Mouse (Mus musculus): Measurements from ENCODE around the gene Arglu1. TPM values are rescaled to one million over a fixed set of nuclear protein-coding genes. Genes with fewer than 3 reads are reported as not detected.

Gene Arglu1
- polyA plus RNA-seq (2012; rRNA removed): 197 and 203 TPM in 2 replicates
- polyA plus RNA-seq (2014; fragmentation: Nextera tagmentation; extraction: Ambion mirVana): 146 and 166 TPM in 2 replicates

- Histone ChIP-seq H3K9me3 (ENCODE audit: control insufficient read depth, low read length) (no peaks in the 10 kb centered on the region), H3K4me2 (replicated peaks; ENCODE audit: low read depth, low read length, severe bottlenecking) (peak within 1 kb of the TSS; percentile 77), H3K4me3 (replicated peaks; ENCODE audit: low read length) (peak within 1 kb of the TSS; percentile 87), H3K27me3 (ENCODE audit: control insufficient read depth, insufficient read depth, low read length) (no peaks in the 10 kb centered on the region), H3K36me3 (ENCODE audit: control insufficient read depth, insufficient read depth, low read length) (no peaks in the 10 kb centered on the region), H3K4me1 (ENCODE audit: control insufficient read depth, insufficient read depth, low read length) (peaks cover 35% of the 10 kb centered on the region), H3K27ac (replicated peaks; ENCODE audit: low read depth, low read length) (peak within 1 kb of the TSS; percentile 98), H3K9ac (ENCODE audit: low read depth, low read length, severe bottlenecking) (peak within 1 kb of the TSS; percentile 100)
- TF ChIP-seq POLR2A (IDR thresholded peaks at IDR 0.05; ENCODE audit: borderline replicate concordance, extremely low read depth, insufficient read depth, insufficient read length): peak; percentile 72; the same call in 1 of the 2 replicates
- WGBS: under 1% methylated on average over 66 of the region's 81 CpGs
- DNase-seq (ENCODE audit: low spot score): peak; percentile 94
- peak; percentile 94 for ATAC-seq (ENCODE audit: low FRiP score, low read depth)
Observed at GRCm38 (mm10) chr8:8690146-8691092, at the start of gene Arglu1. Gene Arglu1 (minus strand): TSS chr8:8690521.

GRCm38 (mm10) chr8:8737271-8737670 lies 47.0 kb upstream of the Arglu1 start:
- no peak for TF ChIP-seq POLR2A (IDR thresholded peaks at IDR 0.05; ENCODE audit: borderline replicate concordance, extremely low read depth, insufficient read depth, insufficient read length)
- Histone ChIP-seq H3K9me3 (ENCODE audit: control insufficient read depth, low read length) (no peaks in the 10 kb centered on the region), H3K36me3 (ENCODE audit: control insufficient read depth, insufficient read depth, low read length) (no peaks in the 10 kb centered on the region), H3K4me3 (replicated peaks; ENCODE audit: low read length) (no peak overlapping the region), H3K4me1 (ENCODE audit: control insufficient read depth, insufficient read depth, low read length) (peaks cover 16% of the 10 kb centered on the region), H3K9ac (ENCODE audit: low read depth, low read length, severe bottlenecking) (no peak overlapping the region), H3K27ac (replicated peaks; ENCODE audit: low read depth, low read length) (no peak overlapping the region), H3K27me3 (ENCODE audit: control insufficient read depth, insufficient read depth, low read length) (no peaks in the 10 kb centered on the region), H3K4me2 (replicated peaks; ENCODE audit: low read depth, low read length, severe bottlenecking) (peak overlapping the region; percentile 5)
- DNase-seq (ENCODE audit: low spot score) (no peak), ATAC-seq (ENCODE audit: low FRiP score, low read depth) (peak; percentile 17; the same call in 1 of the 2 replicates)
- 78% methylated on average over 3 of the region's 3 CpGs for WGBS

GRCm38 (mm10) chr8:8736826-8737225 lies 46.5 kb upstream of the Arglu1 start:
- ATAC-seq (ENCODE audit: low FRiP score, low read depth) (peak; percentile 68; the same call in 1 of the 2 replicates), DNase-seq (ENCODE audit: low spot score) (peak; percentile 56)
- H3K4me1 ChIP-seq (ENCODE audit: control insufficient read depth, insufficient read depth, low read length): peaks cover 16% of the 10 kb centered on the region
- no peak overlapping the region for H3K9ac ChIP-seq (ENCODE audit: low read depth, low read length, severe bottlenecking)
- H3K4me3 ChIP-seq (replicated peaks; ENCODE audit: low read length): no peak overlapping the region
- no peaks in the 10 kb centered on the region for H3K9me3 ChIP-seq (ENCODE audit: control insufficient read depth, low read length)
- H3K27ac ChIP-seq (replicated peaks; ENCODE audit: low read depth, low read length): 0 out of 2 replicates have a peak overlapping the region, but pooled peaks have one; percentile 26
- no peak for TF ChIP-seq POLR2A (IDR thresholded peaks at IDR 0.05; ENCODE audit: borderline replicate concordance, extremely low read depth, insufficient read depth, insufficient read length)
- no peaks in the 10 kb centered on the region for H3K27me3 ChIP-seq (ENCODE audit: control insufficient read depth, insufficient read depth, low read length)
- WGBS: 22% methylated on average over 8 of the region's 8 CpGs
- peak overlapping the region; percentile 5 for H3K4me2 ChIP-seq (replicated peaks; ENCODE audit: low read depth, low read length, severe bottlenecking)
- no peaks in the 10 kb centered on the region for H3K36me3 ChIP-seq (ENCODE audit: control insufficient read depth, insufficient read depth, low read length)

- no peak for DNase-seq (ENCODE audit: low spot score)
Observed at GRCm38 (mm10) chr8:8733804-8734203, 43.5 kb upstream of the Arglu1 start.

GRCm38 (mm10) chr8:8728643-8729042 lies 38.3 kb upstream of the Arglu1 start:
- Histone ChIP-seq H3K9ac (ENCODE audit: low read depth, low read length, severe bottlenecking) (no peak overlapping the region), H3K27me3 (ENCODE audit: control insufficient read depth, insufficient read depth, low read length) (no peaks in the 10 kb centered on the region), H3K27ac (replicated peaks; ENCODE audit: low read depth, low read length) (no peak overlapping the region), H3K4me2 (replicated peaks; ENCODE audit: low read depth, low read length, severe bottlenecking) (no peak overlapping the region), H3K9me3 (ENCODE audit: control insufficient read depth, low read length) (no peaks in the 10 kb centered on the region), H3K36me3 (ENCODE audit: control insufficient read depth, insufficient read depth, low read length) (no peaks in the 10 kb centered on the region), H3K4me3 (replicated peaks; ENCODE audit: low read length) (no peak overlapping the region), H3K4me1 (ENCODE audit: control insufficient read depth, insufficient read depth, low read length) (no peaks in the 10 kb centered on the region)
- DNase-seq (ENCODE audit: low spot score): no peak
- WGBS: 98% methylated on average over 2 of the region's 2 CpGs
- ATAC-seq (ENCODE audit: low FRiP score, low read depth): no peak
- no peak for TF ChIP-seq POLR2A (IDR thresholded peaks at IDR 0.05; ENCODE audit: borderline replicate concordance, extremely low read depth, insufficient read depth, insufficient read length)

More at GRCm38 (mm10) chr8:8733804-8734203, 43.5 kb upstream of the Arglu1 start:
- Histone ChIP-seq H3K27me3 (ENCODE audit: control insufficient read depth, insufficient read depth, low read length) (no peaks in the 10 kb centered on the region), H3K27ac (replicated peaks; ENCODE audit: low read depth, low read length) (no peak overlapping the region), H3K4me1 (ENCODE audit: control insufficient read depth, insufficient read depth, low read length) (peaks cover 16% of the 10 kb centered on the region), H3K4me2 (replicated peaks; ENCODE audit: low read depth, low read length, severe bottlenecking) (no peak overlapping the region), H3K9ac (ENCODE audit: low read depth, low read length, severe bottlenecking) (no peak overlapping the region), H3K36me3 (ENCODE audit: control insufficient read depth, insufficient read depth, low read length) (no peaks in the 10 kb centered on the region), H3K4me3 (replicated peaks; ENCODE audit: low read length) (no peak overlapping the region), H3K9me3 (ENCODE audit: control insufficient read depth, low read length) (no peaks in the 10 kb centered on the region)
- TF ChIP-seq POLR2A (IDR thresholded peaks at IDR 0.05; ENCODE audit: borderline replicate concordance, extremely low read depth, insufficient read depth, insufficient read length): no peak
- ATAC-seq (ENCODE audit: low FRiP score, low read depth): no peak
- WGBS: 35% methylated on average over 4 of the region's 4 CpGs

Measured in limb, embryonic 14.5 days (tissue).